Mouse (Mus musculus): ENCODE results near the gene Magea1. TPM values are rescaled to one million over a fixed set of nuclear protein-coding genes. Genes with fewer than 3 reads are reported as not detected.
"Not testable (repeated sequence)": the region's sequence is repeated elsewhere in the genome, so short reads cannot be mapped to it uniquely, and the experiment has no call there.

The Magea1 gene
- not detected in 2 replicates for polyA plus RNA-seq (2016; fragmentation: Nextera tagmentation; extraction: Ambion mirVana)

GRCm38 (mm10) chrX:155089693-155090092, at the start of gene Magea1:
Gene Magea1, minus strand, starts transcription at chrX:155089793.
- WGBS = 86% methylated on average over 1 of the region's 2 CpGs
- not testable (repeated sequence) for H3K9me3 ChIP-seq

GRCm38 (mm10) chrX:155128312-155128711, 38.7 kb upstream of the Magea1 start, which contains the start of gene Cldn34b2:
Gene Cldn34b2, minus strand, starts transcription at chrX:155128412.
- DNase-seq (ENCODE audit: low spot score); H3K4me3 ChIP-seq; H3K9me3 ChIP-seq; H3K4me1 ChIP-seq (replicated peaks); H3K27ac ChIP-seq; H3K36me3 ChIP-seq; H3K27me3 ChIP-seq (ENCODE audit: insufficient read depth, poor library complexity, severe bottlenecking): not testable (repeated sequence)
- WGBS = 69% methylated on average over 3 of the region's 3 CpGs

More at GRCm38 (mm10) chrX:155089693-155090092, at the start of gene Magea1:
- H3K27me3 ChIP-seq (ENCODE audit: insufficient read depth, poor library complexity, severe bottlenecking); H3K4me1 ChIP-seq (replicated peaks); H3K4me3 ChIP-seq; H3K36me3 ChIP-seq; H3K27ac ChIP-seq; DNase-seq (ENCODE audit: low spot score): not testable (repeated sequence)

- Histone ChIP-seq H3K4me1 (replicated peaks) (no peaks in the 10 kb centered on the region), H3K4me3 (no peak overlapping the region), H3K27ac (no peak overlapping the region), H3K36me3 (no peaks in the 10 kb centered on the region), H3K27me3 (ENCODE audit: insufficient read depth, poor library complexity, severe bottlenecking) (no peaks in the 10 kb centered on the region), H3K9me3 (no peaks in the 10 kb centered on the region)
- no peak for DNase-seq (ENCODE audit: low spot score)
These were observed 8.4 kb upstream of the Magea1 start for GRCm38 (mm10) chrX:155098024-155098423.

- not testable (repeated sequence) for DNase-seq (ENCODE audit: low spot score); H3K4me3 ChIP-seq; H3K27me3 ChIP-seq (ENCODE audit: insufficient read depth, poor library complexity, severe bottlenecking); H3K36me3 ChIP-seq; H3K9me3 ChIP-seq; H3K4me1 ChIP-seq (replicated peaks); H3K27ac ChIP-seq
- 91% methylated on average over 4 of the region's 4 CpGs for WGBS
These were observed 4.0 kb upstream of the Magea1 start, which contains the start of gene Magea2 for GRCm38 (mm10) chrX:155093566-155093965. Gene Magea2, minus strand, starts transcription at chrX:155093666.

GRCm38 (mm10) chrX:155063045-155063444, 26.5 kb downstream of the Magea1 start, which contains the start of gene Magea5:
Gene Magea5, minus strand, starts transcription at chrX:155063145.
- 89% methylated on average over 16 of the region's 16 CpGs for WGBS
- H3K36me3 ChIP-seq; H3K4me3 ChIP-seq; H3K27me3 ChIP-seq (ENCODE audit: insufficient read depth, poor library complexity, severe bottlenecking); H3K4me1 ChIP-seq (replicated peaks); DNase-seq (ENCODE audit: low spot score); H3K9me3 ChIP-seq; H3K27ac ChIP-seq: not testable (repeated sequence)

Other genes starting within 250 kb of the Magea1 start
- gene Cldn34b1, start 199.5 kb downstream of the Magea1 start, polyA plus RNA-seq (2016; fragmentation: Nextera tagmentation; extraction: Ambion mirVana) = not detected in 2 replicates
- gene Magea6, start 153.8 kb downstream of the Magea1 start, polyA plus RNA-seq (2016; fragmentation: Nextera tagmentation; extraction: Ambion mirVana) = not detected in 2 replicates
- not detected in 2 replicates for gene Magea3, start 140.3 kb downstream of the Magea1 start, polyA plus RNA-seq (2016; fragmentation: Nextera tagmentation; extraction: Ambion mirVana)
- gene Magea8, start 93.9 kb downstream of the Magea1 start, polyA plus RNA-seq (2016; fragmentation: Nextera tagmentation; extraction: Ambion mirVana) = not detected in 2 replicates
- not detected in 2 replicates for gene Magea5, start 26.6 kb downstream of the Magea1 start, polyA plus RNA-seq (2016; fragmentation: Nextera tagmentation; extraction: Ambion mirVana)
- not detected in 2 replicates for gene Magea2, start 3.9 kb upstream of the Magea1 start, polyA plus RNA-seq (2016; fragmentation: Nextera tagmentation; extraction: Ambion mirVana)
- gene Cldn34b2, start 38.6 kb upstream of the Magea1 start, polyA plus RNA-seq (2016; fragmentation: Nextera tagmentation; extraction: Ambion mirVana) = not detected in 2 replicates
- 88.0 and 89.5 TPM in 2 replicates for gene Sat1, start 126.7 kb upstream of the Magea1 start, polyA plus RNA-seq (2016; fragmentation: Nextera tagmentation; extraction: Ambion mirVana)
- 19.4 and 23.7 TPM in 2 replicates for gene Acot9, start 172.7 kb upstream of the Magea1 start, polyA plus RNA-seq (2016; fragmentation: Nextera tagmentation; extraction: Ambion mirVana)

Data from hindbrain, embryonic 10.5 days (tissue).